Mouse (Mus musculus): ENCODE data around the gene Kctd2. TPM values are rescaled to one million over a fixed set of nuclear protein-coding genes. Genes with fewer than 3 reads are reported as not detected.

Gene Kctd2
- polyA plus RNA-seq, 1 experiment from 2014 or later = 9.5 TPM

DNA sequence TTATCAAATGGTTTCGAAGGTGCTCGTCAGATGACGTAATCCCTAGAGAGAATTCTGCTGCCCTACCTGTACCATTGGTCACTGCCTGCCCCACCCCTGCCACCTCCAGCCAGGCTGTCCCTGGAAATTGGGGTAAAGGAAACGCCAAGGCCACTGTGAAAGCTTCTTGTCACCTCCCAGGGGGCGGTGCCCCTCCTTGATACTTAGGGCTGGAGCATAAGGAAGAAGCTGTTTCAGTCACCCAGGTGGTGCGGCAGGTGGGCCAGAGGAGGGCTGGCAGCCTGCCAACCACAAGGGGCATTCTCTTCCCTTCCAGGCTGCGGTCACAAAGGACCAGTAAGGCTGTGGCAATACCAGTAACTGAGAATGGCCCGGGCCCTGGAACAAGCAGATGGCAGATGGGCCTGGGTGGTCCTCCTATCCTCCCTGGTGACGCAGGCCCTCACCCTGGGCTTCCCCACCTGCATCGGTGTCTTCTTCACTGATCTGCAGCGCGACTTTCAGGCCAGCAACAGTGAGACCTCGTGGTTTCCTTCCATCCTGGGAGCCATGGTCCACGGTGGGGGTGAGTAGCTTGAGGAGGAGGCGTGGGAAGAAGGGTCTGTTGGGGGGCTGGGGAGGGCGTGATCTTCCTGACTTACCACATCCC lies 42.4 kb downstream of the Kctd2 start, which contains the start of gene Slc16a5:
Gene Slc16a5, plus strand, starts transcription at position 232 of the 649 bp plus-strand sequence.
- WGBS = 73% methylated on average over 16 of the region's 16 CpGs
- no peaks in the 10 kb centered on the region for H3K27me3 ChIP-seq (ENCODE audit: control insufficient read depth, insufficient read depth, low read length)
- H3K36me3 ChIP-seq (ENCODE audit: control insufficient read depth, insufficient read depth, low read length) = no peaks in the 10 kb centered on the region
- H3K27ac ChIP-seq (ENCODE audit: low read length) = no peak within 1 kb of the TSS
- no peaks in the 10 kb centered on the region for H3K9me3 ChIP-seq (ENCODE audit: control insufficient read depth, low read depth, low read length)
- no peak for ATAC-seq (ENCODE audit: insufficient number of reproducible peaks, insufficient read depth, low FRiP score, low read depth)
- no peak within 1 kb of the TSS for H3K9ac ChIP-seq (replicated peaks; ENCODE audit: low read depth, low read length)
- H3K4me3 ChIP-seq (ENCODE audit: low read depth, low read length) = no peak within 1 kb of the TSS
- no peak within 1 kb of the TSS for H3K4me2 ChIP-seq (replicated peaks; ENCODE audit: low read depth, low read length)
- H3K4me1 ChIP-seq (ENCODE audit: control insufficient read depth, insufficient read depth, low read length) = 0 out of 2 replicates have a peak, but pooled peaks cover 4% of the 10 kb centered on the region

DNA sequence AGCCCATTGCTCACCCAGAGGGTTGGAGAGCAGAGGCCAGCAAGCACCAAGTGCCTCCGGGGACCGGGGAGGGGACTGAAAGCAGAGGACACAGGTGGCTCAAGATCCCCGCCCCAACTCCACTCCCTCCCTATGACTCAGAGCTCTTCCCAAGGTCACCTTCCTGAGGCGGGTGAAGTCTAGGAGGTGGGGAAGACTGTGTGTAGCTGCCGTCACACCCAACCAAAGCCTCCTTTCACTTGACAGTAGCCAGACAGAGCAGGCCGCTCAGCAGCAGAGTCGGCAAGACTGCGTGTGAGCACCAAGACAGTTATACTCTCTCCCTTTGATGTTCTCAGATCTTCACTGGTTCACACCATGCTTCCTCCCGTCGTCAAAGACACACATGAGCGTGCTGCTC lies 43.5 kb downstream of the Kctd2 start:
- Histone ChIP-seq H3K4me3 (ENCODE audit: low read depth, low read length) (no peak overlapping the region), H3K9ac (replicated peaks; ENCODE audit: low read depth, low read length) (no peak overlapping the region), H3K4me2 (replicated peaks; ENCODE audit: low read depth, low read length) (no peak overlapping the region), H3K27me3 (ENCODE audit: control insufficient read depth, insufficient read depth, low read length) (no peaks in the 10 kb centered on the region), H3K4me1 (ENCODE audit: control insufficient read depth, insufficient read depth, low read length) (0 out of 2 replicates have a peak, but pooled peaks cover 3% of the 10 kb centered on the region), H3K9me3 (ENCODE audit: control insufficient read depth, low read depth, low read length) (no peaks in the 10 kb centered on the region), H3K36me3 (ENCODE audit: control insufficient read depth, insufficient read depth, low read length) (no peaks in the 10 kb centered on the region), H3K27ac (ENCODE audit: low read length) (no peak overlapping the region)
- WGBS = 58% methylated on average over 11 of the region's 11 CpGs
- 0 out of 2 replicates have a peak, but pooled peaks have one; percentile 47 for ATAC-seq (ENCODE audit: insufficient number of reproducible peaks, insufficient read depth, low FRiP score, low read depth)

DNA sequence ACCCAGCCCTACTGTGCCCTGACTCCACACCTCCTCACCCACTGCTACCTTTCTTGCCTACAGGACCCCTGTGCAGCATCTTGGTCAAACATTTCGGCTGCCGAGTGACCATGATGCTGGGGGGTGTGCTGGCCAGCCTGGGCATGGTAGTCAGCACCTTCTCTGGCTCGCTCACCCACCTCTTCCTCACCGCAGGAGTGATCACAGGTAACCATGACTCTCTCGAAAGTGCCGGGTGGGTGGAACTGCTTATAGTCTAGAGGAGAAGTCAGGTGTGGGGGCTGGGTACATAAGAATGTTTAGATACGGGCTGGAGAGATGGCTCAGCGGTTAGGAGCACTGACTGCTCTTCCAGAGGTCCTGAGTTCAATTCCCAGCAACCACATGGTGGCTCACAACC lies 44.9 kb downstream of the Kctd2 start:
- H3K9ac ChIP-seq (replicated peaks; ENCODE audit: low read depth, low read length) = no peak overlapping the region
- H3K27ac ChIP-seq (ENCODE audit: low read length) = no peak overlapping the region
- H3K36me3 ChIP-seq (ENCODE audit: control insufficient read depth, insufficient read depth, low read length) = no peaks in the 10 kb centered on the region
- WGBS = 77% methylated on average over 8 of the region's 8 CpGs
- H3K9me3 ChIP-seq (ENCODE audit: control insufficient read depth, low read depth, low read length) = no peaks in the 10 kb centered on the region
- ATAC-seq (ENCODE audit: insufficient number of reproducible peaks, insufficient read depth, low FRiP score, low read depth) = no peak
- H3K27me3 ChIP-seq (ENCODE audit: control insufficient read depth, insufficient read depth, low read length) = no peaks in the 10 kb centered on the region
- H3K4me1 ChIP-seq (ENCODE audit: control insufficient read depth, insufficient read depth, low read length) = 0 out of 2 replicates have a peak, but pooled peaks cover 3% of the 10 kb centered on the region
- H3K4me3 ChIP-seq (ENCODE audit: low read depth, low read length) = no peak overlapping the region
- no peak overlapping the region for H3K4me2 ChIP-seq (replicated peaks; ENCODE audit: low read depth, low read length)

DNA sequence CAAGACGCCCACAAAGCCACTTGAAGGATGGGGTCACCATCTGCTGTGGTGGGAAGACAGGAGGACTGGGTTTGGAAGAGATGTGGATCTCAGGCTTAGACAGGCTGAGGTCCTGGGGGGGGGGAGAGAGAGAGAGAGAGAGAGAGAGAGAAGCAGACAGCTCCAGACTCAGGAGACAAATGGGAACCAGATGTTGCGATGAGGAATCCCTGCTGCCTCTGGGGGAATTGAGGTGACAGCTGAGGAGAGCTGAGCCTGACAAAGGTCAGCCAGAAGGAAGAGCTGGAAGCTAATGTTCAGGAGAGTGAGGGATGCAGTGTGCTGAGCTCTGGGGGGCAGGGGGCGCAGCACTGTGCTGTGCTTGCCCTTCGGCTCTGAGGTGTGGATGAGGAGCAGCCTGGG lies 47.3 kb downstream of the Kctd2 start:
- no peaks in the 10 kb centered on the region for H3K36me3 ChIP-seq (ENCODE audit: control insufficient read depth, insufficient read depth, low read length)
- H3K27ac ChIP-seq (ENCODE audit: low read length) = no peak overlapping the region
- no peak for ATAC-seq (ENCODE audit: insufficient number of reproducible peaks, insufficient read depth, low FRiP score, low read depth)
- 0 out of 2 replicates have a peak, but pooled peaks cover 3% of the 10 kb centered on the region for H3K4me1 ChIP-seq (ENCODE audit: control insufficient read depth, insufficient read depth, low read length)
- no peaks in the 10 kb centered on the region for H3K9me3 ChIP-seq (ENCODE audit: control insufficient read depth, low read depth, low read length)
- no peak overlapping the region for H3K4me3 ChIP-seq (ENCODE audit: low read depth, low read length)
- H3K9ac ChIP-seq (replicated peaks; ENCODE audit: low read depth, low read length) = no peak overlapping the region
- no peak overlapping the region for H3K4me2 ChIP-seq (replicated peaks; ENCODE audit: low read depth, low read length)
- H3K27me3 ChIP-seq (ENCODE audit: control insufficient read depth, insufficient read depth, low read length) = no peaks in the 10 kb centered on the region
- 21% methylated on average over 4 of the region's 4 CpGs for WGBS

DNA sequence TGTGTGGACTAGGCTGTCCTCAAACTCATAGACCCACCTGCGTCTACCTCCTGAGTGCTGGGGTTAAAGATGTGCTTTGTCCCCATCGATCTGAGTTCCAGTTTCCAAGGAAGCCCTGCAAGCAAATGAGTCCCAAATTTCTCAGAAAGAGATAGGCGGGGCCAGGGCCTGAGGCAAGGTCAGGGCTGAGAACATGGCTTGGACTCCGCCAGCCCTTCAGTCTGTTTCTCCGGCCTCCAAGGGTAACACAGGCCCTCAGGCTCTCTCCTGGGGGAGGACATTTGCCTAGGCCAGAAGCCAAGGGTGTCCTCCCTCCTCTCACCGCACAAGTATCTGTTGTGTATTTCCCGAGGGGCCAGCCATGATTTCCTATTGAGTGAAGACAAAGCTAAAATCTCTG lies 52.3 kb downstream of the Kctd2 start:
- H3K4me2 ChIP-seq (replicated peaks; ENCODE audit: low read depth, low read length) = no peak overlapping the region
- H3K27me3 ChIP-seq (ENCODE audit: control insufficient read depth, insufficient read depth, low read length) = no peaks in the 10 kb centered on the region
- H3K36me3 ChIP-seq (ENCODE audit: control insufficient read depth, insufficient read depth, low read length) = no peaks in the 10 kb centered on the region
- no peak overlapping the region for H3K9ac ChIP-seq (replicated peaks; ENCODE audit: low read depth, low read length)
- 91% methylated on average over 7 of the region's 7 CpGs for WGBS
- no peak for ATAC-seq (ENCODE audit: insufficient number of reproducible peaks, insufficient read depth, low FRiP score, low read depth)
- no peak overlapping the region for H3K4me3 ChIP-seq (ENCODE audit: low read depth, low read length)
- H3K4me1 ChIP-seq (ENCODE audit: control insufficient read depth, insufficient read depth, low read length) = peaks cover 27% of the 10 kb centered on the region
- no peaks in the 10 kb centered on the region for H3K9me3 ChIP-seq (ENCODE audit: control insufficient read depth, low read depth, low read length)
- H3K27ac ChIP-seq (ENCODE audit: low read length) = no peak overlapping the region

DNA sequence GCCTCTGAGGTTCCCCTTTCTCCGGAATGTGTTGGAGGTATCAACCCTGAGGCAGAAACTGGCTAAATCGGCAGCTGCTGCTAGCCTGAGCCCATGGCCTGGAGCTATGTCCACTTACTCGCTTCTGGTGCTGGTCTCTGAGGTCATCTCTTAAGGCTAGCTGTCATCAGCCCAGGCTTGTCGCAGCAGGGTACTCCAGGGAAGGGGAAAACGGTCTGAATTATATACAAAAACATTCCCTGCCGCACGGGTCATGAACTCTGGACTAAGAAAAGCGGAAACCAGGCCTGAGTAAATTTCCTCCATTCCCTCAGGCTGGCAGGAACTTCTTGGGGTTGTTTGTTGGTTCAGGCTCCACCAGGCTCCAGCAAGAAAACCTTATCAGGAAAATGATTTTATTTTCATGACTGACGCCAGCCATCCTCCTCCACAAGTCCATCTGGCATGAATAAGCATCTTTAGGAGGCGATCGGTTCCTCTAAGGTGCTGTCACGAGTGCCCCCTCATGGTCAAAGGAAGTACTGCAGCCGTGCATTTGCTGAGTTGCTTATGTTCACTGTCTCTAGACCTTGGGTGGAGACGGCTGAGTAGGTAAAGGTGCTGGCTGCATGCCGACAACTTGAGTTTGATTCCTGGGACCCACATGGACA lies 53.8 kb downstream of the Kctd2 start:
- H3K27me3 ChIP-seq (ENCODE audit: control insufficient read depth, insufficient read depth, low read length) = no peaks in the 10 kb centered on the region
- H3K4me3 ChIP-seq (ENCODE audit: low read depth, low read length) = no peak overlapping the region
- no peak overlapping the region for H3K9ac ChIP-seq (replicated peaks; ENCODE audit: low read depth, low read length)
- peak overlapping the region; percentile 18; the same call in 1 of the 2 replicates for H3K27ac ChIP-seq (ENCODE audit: low read length)
- H3K4me2 ChIP-seq (replicated peaks; ENCODE audit: low read depth, low read length) = 0 out of 2 replicates have a peak overlapping the region, but pooled peaks have one; percentile 1
- no peaks in the 10 kb centered on the region for H3K9me3 ChIP-seq (ENCODE audit: control insufficient read depth, low read depth, low read length)
- ATAC-seq (ENCODE audit: insufficient number of reproducible peaks, insufficient read depth, low FRiP score, low read depth) = no peak
- no peaks in the 10 kb centered on the region for H3K36me3 ChIP-seq (ENCODE audit: control insufficient read depth, insufficient read depth, low read length)
- H3K4me1 ChIP-seq (ENCODE audit: control insufficient read depth, insufficient read depth, low read length) = peaks cover 24% of the 10 kb centered on the region
- 11% methylated on average over 15 of the region's 15 CpGs for WGBS

DNA sequence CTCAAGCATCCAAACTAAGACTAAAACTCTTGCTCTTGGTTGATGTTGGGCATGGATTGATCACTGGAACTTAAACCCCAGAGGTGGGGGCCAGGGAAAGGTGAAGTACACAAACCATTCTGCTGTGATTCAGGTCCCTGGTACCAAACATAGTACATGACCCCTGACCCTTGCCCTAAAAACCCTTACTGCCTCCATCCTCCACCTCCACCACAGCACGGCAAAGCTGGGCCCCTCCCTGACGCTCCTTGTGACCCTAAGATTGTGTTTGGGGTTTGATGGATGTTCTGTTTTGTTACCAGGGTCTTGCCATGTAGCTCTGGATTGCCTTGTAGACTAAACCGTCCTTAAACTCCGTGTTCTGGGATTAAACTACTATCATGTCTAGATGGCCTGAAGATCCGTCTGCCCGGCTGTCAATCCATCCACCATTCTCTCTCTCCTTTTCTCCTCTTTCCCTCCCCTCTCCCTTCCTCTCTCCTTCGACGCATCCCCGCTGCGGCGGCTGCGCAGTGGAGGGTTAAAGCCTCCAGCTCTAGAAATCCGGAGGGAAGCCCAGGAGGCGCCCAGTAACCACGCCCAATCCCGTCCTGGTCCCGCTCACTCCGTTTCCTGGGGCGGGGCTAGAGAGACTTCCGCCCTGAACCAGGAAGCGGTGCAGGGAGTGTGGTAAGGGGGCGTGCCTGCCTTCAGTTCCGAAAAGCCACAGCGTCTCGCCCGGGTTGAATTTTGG lies 55.3 kb downstream of the Kctd2 start, which contains the start of gene Armc7:
Gene Armc7, plus strand, starts transcription at position 643 of the 733 bp plus-strand sequence.
- H3K27me3 ChIP-seq (ENCODE audit: control insufficient read depth, insufficient read depth, low read length) = no peaks in the 10 kb centered on the region
- H3K27ac ChIP-seq (ENCODE audit: low read length) = peak within 1 kb of the TSS; percentile 68; the same call in 1 of the 2 replicates
- peak within 1 kb of the TSS; percentile 72 for H3K4me2 ChIP-seq (replicated peaks; ENCODE audit: low read depth, low read length)
- under 1% methylated on average over 26 of the region's 26 CpGs for WGBS
- peak within 1 kb of the TSS; percentile 87 for H3K4me3 ChIP-seq (ENCODE audit: low read depth, low read length)
- ATAC-seq (ENCODE audit: insufficient number of reproducible peaks, insufficient read depth, low FRiP score, low read depth) = peak; percentile 96
- H3K36me3 ChIP-seq (ENCODE audit: control insufficient read depth, insufficient read depth, low read length) = no peaks in the 10 kb centered on the region
- H3K9ac ChIP-seq (replicated peaks; ENCODE audit: low read depth, low read length) = peak within 1 kb of the TSS; percentile 67
- H3K9me3 ChIP-seq (ENCODE audit: control insufficient read depth, low read depth, low read length) = no peaks in the 10 kb centered on the region
- peaks cover 24% of the 10 kb centered on the region for H3K4me1 ChIP-seq (ENCODE audit: control insufficient read depth, insufficient read depth, low read length)

- Histone ChIP-seq H3K27me3 (ENCODE audit: control insufficient read depth, insufficient read depth, low read length) (no peaks in the 10 kb centered on the region), H3K36me3 (ENCODE audit: control insufficient read depth, insufficient read depth, low read length) (no peaks in the 10 kb centered on the region), H3K4me3 (ENCODE audit: low read depth, low read length) (peak overlapping the region; percentile 87), H3K27ac (ENCODE audit: low read length) (no peak overlapping the region; the same call in 1 of the 2 replicates), H3K9me3 (ENCODE audit: control insufficient read depth, low read depth, low read length) (no peaks in the 10 kb centered on the region), H3K4me1 (ENCODE audit: control insufficient read depth, insufficient read depth, low read length) (peaks cover 24% of the 10 kb centered on the region), H3K9ac (replicated peaks; ENCODE audit: low read depth, low read length) (peak overlapping the region; percentile 67), H3K4me2 (replicated peaks; ENCODE audit: low read depth, low read length) (peak overlapping the region; percentile 72)
- WGBS = 4% methylated on average over 28 of the region's 28 CpGs
- ATAC-seq (ENCODE audit: insufficient number of reproducible peaks, insufficient read depth, low FRiP score, low read depth) = no peak
Measured at GRCm38 (mm10) chr11:115475758-115476237, 55.9 kb downstream of the Kctd2 start.

Measured in stomach, embryonic 14.5 days (tissue).